Mouse (Mus musculus) embryo, embryonic 9.5 days (tissue): ENCODE results near the gene Nrf1.

Experiments
- DNase-seq: peaks from one replicate; pipeline ENCODE4 v3.0.0-alpha.2; 2017; ENCODE audit errors: extremely low spot score

The Nrf1 gene

DNA sequence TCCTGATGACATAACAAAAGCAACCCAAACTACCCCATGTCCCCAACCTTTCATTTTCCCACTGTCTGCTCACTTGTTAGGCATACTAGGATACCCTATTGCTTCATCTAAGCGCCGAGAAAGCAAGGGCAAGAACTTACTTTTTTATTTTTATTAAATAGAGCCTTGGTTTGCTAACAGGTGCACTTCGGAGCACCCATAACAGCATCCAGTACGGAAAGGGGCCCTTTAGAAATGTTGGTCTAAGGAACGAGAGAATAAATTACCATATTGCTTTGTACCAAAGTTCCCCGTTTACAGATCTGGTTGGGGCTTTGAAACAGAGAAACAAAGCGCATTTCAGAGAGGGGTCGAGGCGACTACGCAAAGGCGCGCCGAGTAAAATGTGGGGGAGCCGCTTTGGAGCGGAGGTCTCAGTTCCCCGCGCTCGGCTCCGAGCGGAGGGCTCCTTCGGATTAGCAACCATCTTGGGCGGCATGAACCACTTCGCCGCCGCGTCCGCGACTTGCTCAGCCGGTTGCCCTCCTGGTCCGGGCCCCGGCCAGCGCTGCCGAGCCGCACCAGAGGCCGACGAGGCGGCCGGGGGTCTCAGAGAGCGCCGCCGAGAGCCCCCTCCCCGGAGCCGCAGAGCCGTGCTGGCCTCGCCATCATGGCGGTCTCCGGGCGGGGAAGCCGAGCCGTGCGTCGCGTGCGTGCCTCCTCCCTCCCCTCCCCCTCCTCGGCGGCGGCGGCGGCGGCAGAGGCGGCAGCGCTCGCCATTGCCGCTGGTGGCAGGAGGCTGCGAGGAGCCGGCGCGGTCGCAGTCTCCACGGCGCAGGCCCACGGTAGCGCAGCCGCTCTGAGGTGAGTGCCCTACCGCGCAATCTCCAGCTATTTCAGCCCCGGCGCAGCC lies at the start of gene Nrf1:
Gene Nrf1, plus strand, starts transcription at position 718 of the 892 bp plus-strand sequence.
- peak; percentile 93 for DNase-seq

DNA sequence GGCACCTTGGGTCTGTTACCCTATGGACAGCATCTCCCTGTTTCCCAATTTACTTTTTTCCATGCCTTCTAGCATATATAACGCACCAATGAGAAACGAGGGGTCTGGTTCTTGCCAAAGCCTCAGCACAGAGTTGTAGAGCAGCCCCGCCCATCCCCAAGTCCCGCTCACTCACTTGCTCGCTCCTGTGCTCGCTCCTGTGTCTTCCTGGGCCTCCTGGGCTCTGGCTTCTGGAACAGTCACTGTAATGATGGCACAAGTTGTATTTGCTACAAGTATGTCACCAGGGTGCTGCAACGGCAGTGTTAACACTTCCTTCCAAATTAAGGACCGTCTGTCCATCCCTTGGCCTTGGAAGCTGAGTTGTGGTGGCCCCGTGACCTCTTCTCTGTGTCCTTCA lies 49.6 kb upstream of the Nrf1 start:
- no peak for DNase-seq

DNA sequence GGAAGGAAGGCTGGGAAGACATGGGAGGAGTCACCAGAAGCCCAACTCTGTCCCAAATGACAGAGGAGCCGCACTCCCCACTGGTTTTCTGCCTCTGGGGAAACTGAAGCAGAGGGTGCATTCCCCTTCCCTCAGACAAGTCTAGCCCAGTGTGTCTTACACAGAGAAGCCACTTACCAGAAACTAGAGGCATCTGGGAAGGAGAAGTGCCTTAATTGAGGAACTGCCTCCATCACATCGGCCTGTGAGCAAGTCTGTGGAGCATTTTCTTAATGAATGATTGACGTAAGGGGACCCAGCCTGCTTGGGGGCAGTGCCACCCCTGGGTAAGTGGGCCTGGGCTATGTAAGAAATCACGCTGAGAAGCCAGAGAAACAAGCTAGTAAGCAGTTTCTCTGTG lies 49.0 kb upstream of the Nrf1 start:
- no peak for DNase-seq

DNA sequence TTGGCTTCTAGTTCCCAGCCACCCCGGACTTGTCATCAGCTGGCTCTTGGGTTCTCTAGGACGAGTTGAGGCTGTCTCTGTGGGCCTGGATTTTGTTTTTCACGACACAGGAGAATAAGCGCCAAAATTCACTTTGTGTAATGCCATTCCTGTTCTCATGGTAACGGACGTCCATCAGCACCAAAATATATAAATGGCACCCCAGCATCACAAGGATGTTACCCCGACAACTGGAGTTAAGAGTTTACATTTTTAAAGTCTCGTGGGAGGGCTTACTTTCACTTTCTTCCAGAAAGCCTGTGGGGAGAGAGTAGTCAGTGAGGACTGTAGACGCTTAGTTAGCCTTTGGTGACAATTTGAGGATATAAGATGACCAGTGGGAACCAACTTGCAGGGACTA lies 45.2 kb upstream of the Nrf1 start:
- DNase-seq, result no peak

DNA sequence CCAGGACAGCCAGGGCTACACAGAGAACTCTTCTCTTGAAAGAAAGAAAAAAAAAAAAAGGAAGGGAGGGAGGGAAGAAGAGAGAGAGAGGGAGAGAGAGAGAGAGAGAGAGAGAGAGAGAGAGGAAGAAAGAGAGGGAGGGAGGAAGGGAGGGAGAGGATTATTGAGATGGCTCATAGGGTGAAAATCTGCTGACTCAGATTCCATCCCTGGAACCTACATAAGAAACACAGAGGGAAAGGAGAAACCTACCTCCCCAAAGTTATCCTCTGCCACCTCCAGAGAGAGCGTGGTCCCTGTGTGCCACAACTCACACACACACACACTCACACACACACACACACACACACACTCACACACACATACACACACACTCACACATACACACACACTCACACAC lies 41.9 kb upstream of the Nrf1 start:
- no peak for DNase-seq

DNA sequence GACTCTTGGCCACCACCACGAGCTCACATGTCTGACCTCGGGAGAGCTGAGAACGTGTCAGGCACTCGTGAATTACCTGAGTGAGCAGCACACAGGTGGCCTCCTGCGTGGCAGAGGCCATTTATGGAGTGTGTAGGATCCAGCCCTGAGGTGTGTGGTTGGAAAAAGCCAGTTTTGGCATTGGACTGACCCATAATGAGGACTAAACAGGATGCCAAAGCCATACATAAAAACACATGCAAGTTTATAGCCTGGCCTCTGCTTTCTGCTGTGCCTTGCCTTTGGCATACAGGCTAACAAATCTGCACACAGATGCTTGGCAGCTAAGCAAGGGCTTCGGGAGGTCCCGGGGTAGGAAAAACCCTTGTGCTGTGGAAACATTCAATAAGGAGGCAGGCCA lies 38.6 kb upstream of the Nrf1 start:
- no peak for DNase-seq

DNA sequence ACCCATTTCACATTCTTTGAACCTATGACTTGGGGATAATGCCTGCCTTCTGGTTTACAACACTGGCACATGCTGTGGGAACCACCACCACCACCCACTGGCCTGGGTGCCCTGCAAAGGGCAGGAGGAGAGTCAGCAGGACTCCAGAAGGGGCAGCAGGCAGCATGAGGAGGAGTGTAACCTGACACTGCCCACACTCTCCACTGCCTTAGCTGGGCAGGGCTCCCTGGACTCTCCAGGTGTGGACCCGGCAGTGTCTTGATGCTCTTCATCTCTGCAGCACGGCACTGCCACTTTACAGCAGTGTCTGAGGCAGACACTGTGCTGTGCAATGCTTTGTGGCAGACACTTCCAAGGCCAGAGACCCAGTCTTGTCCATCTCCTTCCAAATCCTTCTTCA lies 34.3 kb upstream of the Nrf1 start:
- no peak for DNase-seq

DNA sequence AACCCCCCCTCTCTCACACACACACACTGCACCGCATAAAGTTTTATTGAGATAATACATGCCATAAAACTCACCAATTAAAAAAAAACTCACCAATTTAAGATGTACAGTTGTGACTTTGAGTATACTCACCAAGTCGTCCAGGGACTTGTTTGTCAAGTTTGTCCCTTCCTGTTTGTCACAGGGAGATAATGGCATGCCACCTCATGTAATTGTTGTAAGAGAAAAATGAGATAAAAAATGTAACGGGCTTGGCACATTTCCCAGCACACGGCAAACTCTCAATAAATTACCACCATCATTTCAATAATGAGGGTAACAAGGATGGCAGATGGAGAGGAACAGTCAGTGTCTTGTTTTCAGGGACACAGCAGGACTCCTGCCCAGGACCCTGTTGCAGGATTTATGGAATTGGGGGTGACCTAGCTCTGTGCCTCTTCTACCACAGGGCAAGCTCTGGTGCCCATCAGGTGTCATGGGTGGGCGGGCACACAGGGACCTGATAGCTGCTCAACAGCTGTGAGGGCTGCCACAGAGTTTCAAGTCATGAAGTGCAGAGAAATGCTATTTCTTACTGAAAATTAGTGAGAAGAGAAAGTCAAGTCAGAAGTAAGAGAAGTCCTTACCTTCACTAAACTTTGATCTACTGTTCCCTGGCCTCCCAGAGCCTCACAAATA lies 33.5 kb upstream of the Nrf1 start:
- no peak for DNase-seq

DNA sequence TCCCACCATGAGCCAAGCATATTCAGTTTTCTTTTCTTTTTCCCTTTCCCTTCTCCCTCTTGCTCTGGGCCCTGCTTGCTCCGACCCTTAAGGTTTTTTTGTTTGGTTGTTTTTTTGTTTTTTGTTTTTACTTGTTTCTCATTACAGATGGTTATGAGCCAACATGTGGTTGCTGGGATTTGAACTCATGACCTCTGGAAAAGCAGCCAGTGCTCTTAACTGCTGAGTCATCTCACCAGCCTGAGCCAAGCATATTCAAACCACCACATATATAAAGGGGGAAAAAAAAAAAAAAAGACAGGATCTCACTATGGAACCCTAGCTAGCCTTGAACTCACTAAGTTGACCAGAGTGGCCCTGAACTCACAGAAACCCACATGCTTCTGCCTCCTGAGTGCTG lies 26.5 kb upstream of the Nrf1 start:
- no peak for DNase-seq

DNA sequence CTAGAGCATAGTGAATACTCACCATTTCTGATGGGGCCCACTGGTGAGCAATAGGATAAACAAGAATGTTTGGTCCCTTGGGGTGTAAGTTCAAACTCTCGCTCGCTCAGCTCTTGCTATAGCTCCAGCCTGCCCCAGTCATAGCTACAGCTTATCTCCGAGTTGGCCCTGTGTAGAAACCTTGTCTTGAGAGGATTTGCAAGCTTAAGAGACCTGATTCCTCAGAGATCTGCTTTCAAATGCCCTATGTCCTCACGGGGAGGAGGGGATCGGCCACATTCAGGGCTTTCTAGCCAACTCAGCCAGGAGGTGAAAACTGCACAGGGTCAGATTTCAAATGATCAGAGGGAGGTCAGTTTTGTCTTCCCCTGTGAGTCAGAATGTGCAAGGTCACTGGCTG lies 26.1 kb upstream of the Nrf1 start:
- DNase-seq, result no peak

DNA sequence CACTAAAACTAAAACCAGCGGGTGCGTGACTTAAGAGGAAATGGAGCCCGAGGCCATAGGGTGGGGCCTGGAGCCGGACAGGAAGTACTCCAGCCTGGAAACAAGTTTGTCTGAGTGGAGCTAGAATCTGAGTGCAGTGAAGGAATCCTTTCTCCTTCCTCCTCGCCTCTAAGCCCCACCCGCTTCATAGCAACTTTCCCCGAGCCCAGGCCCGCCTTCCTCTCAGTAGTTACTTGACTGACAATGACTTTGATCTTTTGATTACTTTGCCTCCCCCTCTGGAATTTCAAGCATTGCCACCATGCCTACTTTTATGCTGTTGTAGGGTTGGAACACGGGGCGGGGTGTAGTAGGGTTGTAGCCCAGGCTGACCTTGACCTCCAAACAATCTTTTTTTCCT lies 21.0 kb upstream of the Nrf1 start:
- peak; percentile 31 for DNase-seq

DNA sequence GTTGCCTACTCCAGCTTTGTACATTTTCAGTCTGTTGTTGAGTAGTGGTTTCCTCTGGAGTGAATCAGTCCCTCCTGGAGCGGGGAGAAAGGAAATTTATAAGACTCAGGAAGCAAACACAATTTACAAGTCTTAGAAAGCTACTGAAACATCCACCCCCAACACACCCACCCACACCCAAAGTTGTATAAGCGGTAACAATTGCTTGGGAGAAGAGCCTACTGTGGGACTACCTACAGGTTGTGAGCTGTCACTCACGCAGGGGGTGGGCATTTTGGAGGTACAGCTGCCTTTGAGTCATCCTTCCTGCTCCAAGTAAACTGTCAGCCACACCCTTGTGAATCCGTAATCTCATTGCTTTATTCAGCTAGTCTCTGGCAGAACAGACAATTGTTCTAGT lies 19.4 kb upstream of the Nrf1 start:
- no peak for DNase-seq

DNA sequence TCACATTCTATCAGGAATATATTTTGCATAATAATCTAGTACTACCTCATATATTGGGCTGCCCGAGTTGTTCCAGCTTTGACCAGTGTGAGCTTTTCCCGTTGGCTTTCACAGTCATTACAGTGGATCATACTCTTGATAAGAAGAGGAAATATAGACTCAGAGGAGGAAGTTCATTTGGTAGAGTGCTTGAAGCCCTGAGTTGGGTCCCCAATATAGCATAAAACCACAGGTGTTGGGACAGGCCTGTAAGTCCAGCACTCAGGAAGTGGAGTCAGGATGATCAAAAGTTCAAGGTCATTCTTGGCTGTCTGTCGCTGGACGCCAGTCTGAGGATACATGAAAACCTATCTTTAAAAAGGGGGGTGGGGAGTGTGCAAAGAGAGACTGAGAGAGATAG lies 12.7 kb upstream of the Nrf1 start:
- no peak for DNase-seq

DNA sequence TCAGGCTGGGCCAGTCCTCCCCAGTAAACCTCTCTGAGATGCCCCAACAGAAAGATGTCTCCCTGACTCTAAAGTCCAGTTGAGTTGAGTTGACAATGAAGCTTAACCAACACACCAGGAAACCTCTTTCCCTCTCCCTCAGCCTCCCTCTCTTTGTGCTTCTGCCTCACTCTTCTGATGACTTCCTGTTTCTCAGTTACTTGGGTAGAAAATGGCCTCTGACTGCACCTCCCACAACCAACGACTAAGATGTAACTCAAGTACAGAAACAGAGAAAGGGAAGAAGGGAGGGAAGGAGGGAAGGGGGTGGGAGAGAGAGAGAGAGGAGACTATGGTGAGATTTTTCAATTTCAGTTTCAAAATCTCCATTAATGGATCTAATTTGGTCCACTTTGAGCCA lies 6.3 kb upstream of the Nrf1 start:
- no peak for DNase-seq

DNA sequence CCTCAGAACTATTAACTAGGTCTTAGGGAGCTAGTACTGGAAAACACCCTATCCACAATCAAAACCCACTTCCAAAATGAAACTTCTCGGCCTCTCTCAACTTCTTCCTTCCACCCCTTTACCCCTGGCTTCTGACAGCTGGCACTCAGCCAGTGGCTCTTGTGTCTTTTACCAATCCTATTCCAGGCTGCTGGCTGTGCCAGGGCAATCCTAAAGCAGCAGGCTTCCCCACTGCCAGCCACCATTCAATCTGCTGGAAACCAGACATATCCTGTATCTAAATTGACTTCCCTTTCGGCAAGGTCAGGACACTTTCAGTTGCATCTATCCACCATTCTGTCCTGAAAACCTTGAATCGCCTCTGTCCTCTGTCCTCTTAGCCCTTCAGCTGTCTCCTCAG lies 5.3 kb upstream of the Nrf1 start:
- no peak for DNase-seq

DNA sequence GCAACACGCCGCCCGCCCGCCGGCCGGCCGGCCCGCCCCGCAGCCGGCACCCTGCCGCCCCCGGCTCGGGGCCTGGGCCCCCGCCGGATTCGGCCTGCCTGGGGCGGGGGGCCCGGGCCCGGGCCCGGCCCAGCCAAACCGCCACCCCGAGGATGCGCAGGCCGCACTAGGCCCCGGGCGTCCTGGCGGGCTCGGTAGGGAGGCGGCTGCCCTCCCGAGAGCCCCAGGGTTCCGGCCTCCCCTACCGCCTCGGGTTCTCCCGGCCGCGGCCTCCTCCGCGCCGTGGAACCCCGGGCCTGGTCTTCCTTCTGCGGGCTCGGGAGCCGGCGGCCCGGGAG lies 344 bp downstream of the Nrf1 start:
- no peak for DNase-seq

DNA sequence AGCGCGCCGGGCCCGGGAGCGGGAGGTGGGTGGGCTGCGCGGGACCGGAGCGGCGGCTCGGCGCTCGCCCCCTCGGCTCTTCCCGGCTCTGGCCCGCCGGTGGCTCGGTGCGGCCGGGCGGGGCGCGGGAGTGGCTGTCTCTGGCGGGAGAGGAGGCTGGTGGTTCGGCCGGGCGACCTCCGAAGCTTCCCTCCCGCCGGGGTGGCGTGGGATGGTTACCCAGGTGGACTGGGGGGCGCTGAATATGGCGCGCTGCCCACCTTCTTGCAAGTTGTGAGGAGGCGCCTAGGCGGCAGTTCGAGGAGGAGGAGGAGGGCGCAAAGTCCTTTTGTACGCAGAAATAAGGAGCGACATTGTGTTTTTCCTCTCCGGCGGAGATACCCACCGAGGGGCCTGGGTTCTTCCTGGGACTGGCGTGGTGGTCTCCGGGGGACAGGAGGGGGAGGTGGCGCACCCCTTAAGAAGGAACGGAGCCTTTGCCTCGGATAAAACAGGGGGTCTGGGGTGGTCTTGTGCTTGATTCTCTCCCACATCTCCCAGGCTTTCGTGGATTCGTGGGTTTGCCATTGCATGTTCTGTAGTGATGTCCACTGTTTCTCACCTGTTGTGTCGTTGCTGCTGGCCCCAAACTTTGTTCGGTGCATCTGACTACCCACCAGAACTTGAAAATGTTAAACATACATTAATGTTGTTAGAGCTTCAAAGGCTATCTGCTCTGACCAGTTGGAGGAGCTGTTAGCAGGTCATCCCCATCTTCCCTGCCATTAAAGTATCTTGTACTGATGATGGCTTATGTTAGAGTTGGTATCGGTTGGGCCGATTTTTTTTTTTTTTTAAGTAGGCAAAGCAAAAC lies 939 bp downstream of the Nrf1 start:
- peak; percentile 64 for DNase-seq

DNA sequence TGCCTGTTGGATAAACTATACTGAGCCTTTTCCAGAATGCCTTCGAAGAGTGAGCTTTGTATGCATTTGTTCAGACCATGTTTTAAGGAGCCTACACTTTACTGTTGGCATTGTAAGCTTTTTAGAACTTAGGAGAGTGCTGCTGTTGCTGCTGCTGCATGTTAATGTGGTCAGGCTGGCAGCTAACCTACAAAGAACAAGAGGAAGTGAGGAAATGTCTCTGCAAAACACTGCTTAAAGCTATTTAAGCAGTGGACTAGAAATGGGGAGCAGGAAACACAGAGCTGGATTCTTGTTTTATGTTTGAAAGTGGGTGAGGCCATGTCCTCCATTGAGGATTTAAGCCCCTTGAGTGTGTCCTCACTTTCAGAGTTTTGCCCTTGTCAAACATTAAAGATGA lies 5.3 kb downstream of the Nrf1 start:
- DNase-seq, result no peak

DNA sequence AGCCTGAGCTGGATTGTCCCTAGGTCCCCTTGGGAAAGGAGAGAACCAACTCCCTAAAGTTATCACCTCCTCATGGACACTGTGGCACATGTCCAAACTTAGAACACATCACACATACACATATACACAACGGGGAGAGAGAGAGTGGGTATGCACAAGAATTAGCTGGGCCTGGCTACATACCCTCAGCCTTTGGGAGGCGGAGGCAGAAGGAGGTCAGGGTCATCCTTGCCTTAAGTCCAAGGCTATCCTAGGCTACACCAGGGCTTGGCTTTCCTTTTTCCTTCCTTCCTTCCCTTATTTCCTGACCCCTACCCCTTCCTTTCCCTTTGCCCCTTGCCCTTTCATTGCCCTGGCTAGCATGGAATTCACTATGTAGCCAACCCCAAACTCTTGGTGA lies 14.8 kb downstream of the Nrf1 start:
- DNase-seq, result no peak

DNA sequence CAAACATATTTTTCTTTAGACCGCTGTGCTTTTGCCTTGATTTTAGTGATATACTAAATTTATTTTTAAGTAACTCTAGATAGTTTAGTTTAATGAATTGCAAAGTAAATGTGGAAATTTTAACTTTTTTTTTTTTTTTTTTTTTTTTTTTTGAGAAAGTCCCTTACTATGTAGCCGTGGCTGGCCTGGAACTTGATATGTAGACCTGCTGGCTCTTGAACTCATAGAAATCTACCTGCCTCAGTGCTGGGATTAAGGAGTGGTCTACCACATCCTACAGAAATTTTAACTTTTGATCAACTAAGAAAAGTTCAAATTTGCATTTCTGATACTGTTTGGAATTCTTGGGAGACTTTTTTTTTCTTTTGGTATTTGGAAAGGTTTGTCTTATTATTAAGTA lies 17.6 kb downstream of the Nrf1 start:
- DNase-seq, result no peak

DNA sequence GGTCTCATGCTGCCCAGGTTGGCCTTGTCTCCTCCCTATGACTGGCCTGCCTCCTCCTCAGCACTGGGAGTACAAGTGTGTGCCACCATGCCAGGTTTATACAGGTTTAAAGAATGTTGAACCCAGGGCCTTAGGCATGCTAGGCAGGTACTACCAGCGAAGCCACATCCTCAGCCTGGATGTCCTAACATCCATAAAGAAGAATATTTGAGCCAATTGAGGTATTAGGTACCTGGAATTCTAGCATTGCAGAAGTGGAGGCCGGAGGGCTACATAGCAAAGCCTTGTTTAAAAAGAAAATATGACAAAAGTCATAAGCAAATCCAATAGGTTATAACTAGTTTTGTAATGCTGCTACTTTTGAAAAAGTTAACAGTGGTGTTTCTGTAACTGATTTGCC lies 19.0 kb downstream of the Nrf1 start:
- DNase-seq, result no peak

DNA sequence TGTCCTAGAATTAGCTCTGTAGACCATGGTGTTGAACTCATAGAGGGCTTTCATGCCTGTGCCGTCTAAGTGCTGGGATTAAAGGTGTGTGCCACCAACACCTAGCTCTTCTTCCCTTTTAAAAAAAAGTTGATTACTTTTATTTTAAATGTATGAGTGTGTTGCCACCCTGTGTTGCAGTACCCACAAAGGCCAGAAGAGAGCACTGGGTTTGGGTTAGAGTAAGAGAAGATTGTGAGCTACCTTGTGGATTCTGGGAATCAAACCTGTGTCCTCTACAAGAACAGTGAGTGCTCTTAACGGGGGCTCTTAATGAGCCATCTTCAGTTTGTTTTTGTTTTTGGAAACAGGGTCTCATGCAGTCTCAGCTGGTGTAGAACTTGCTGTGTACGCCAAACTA lies 24.7 kb downstream of the Nrf1 start:
- no peak for DNase-seq
